Mouse (Mus musculus): ENCODE results near the gene Fa2h. TPM values are rescaled to one million over a fixed set of nuclear protein-coding genes. Genes with fewer than 3 reads are reported as not detected.

Gene Fa2h
- total and polyA plus RNA-seq, 2 experiments from 2014 or later: 3.1 to 5.1 TPM

DNA sequence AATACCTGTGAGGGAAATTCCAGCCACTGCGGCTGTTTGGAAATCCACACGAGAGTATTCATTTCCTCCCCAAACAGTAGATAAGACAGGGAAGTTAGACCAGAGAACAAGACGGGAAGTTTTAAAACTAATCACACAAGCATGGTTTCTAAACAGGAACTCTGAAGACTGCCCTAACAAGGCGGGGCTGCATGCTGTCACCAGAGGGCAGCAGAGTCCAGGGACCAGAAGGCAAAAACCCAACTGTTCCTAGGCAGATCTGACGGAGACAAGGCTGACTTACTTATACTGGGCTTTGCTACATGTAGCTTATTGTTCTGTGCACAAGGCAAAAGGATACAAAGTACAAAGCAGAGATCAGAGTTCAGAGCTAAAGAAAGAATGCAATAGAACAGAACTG is 50.4 kb downstream of the Fa2h start:
- no peaks in the 10 kb centered on the region for H3K9me3 ChIP-seq (ENCODE audit: low read length)
- peak; percentile 87 for DNase-seq (ENCODE audit: low spot score)
- TF ChIP-seq CTCF (IDR thresholded peaks at IDR 0.05; ENCODE audit: low read depth): peak; percentile 95
- 16% methylated on average over 5 of the region's 5 CpGs for WGBS
- H3K9ac ChIP-seq (replicated peaks; ENCODE audit: low read length): no peak overlapping the region
- H3K4me3 ChIP-seq (ENCODE audit: low read length): no peak overlapping the region
- H3K27me3 ChIP-seq (ENCODE audit: insufficient read depth, low read length): no peaks in the 10 kb centered on the region
- no peaks in the 10 kb centered on the region for H3K4me1 ChIP-seq (ENCODE audit: insufficient read depth, low read length)
- H3K36me3 ChIP-seq (ENCODE audit: insufficient read depth, low read length): no peaks in the 10 kb centered on the region
- ATAC-seq: no peak
- no peak overlapping the region for H3K4me2 ChIP-seq (ENCODE audit: low read depth, low read length)
- H3K27ac ChIP-seq: no peak overlapping the region

DNA sequence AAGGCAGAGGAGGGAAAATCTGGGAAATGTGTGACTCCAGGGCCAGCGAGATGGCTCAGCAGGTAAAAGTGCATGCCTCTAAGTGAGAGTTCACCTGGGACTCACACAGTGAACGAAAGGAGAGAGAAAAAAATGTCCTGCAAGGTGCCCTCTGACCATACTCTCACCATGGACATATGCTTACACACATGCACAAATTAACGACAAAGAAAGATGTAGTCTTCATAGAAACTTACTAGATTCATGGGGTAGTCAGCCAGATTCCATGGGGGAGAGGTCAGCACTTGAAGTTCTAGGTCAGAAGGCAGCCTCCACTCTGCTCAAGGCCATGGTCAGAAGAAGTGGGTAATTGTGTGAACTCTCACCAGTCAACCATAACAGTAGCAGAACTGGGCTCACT is 53.4 kb downstream of the Fa2h start:
- no peak for ATAC-seq
- Histone ChIP-seq H3K4me2 (ENCODE audit: low read depth, low read length) (no peak overlapping the region), H3K9ac (replicated peaks; ENCODE audit: low read length) (no peak overlapping the region), H3K4me3 (ENCODE audit: low read length) (no peak overlapping the region), H3K36me3 (ENCODE audit: insufficient read depth, low read length) (no peaks in the 10 kb centered on the region), H3K27me3 (ENCODE audit: insufficient read depth, low read length) (no peaks in the 10 kb centered on the region), H3K9me3 (ENCODE audit: low read length) (no peaks in the 10 kb centered on the region), H3K4me1 (ENCODE audit: insufficient read depth, low read length) (no peaks in the 10 kb centered on the region), H3K27ac (no peak overlapping the region)
- no peak for TF ChIP-seq CTCF (IDR thresholded peaks at IDR 0.05; ENCODE audit: low read depth)
- no peak for DNase-seq (ENCODE audit: low spot score)
- 82% methylated on average over 3 of the region's 3 CpGs for WGBS

DNA sequence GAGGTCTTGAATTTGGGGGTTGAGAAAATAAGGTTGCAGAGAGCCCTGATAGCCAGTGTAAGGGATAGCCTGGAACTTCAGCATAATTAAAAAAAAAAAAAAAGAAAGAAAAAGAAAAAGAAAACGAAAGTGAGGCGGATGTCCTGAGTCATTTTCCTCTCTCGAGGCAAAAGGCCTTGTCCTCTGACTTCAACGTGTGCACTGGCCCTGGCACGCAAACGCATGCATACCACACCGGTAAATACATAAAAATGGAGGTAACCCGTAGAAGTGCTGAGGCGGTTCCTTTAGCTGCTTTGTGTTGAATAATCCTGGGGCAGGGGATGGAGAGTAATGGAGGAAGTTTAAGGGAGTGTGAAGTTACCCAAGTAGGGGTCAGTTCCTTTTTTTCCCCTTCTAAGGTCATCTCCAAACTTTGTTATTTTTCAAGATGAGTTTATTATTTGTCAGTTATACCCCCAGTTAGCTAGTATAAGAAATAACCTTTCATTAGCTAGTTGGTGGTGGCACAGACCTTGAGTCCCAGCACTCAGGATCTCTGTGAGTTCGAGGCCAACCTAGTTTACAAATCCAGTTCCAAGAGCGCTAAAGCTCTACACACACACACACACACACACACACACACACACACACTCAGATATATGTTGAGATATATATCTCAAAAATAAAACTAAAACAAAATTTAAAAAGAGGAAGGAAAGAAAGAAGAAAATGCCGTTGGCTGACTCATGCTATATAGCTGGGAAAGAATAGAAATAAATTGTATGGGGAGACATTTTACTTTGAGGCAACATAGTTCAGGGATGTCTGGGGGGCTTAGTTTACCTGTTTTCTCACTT is 55.0 kb downstream of the Fa2h start:
- Histone ChIP-seq H3K27me3 (ENCODE audit: insufficient read depth, low read length) (no peaks in the 10 kb centered on the region), H3K9ac (replicated peaks; ENCODE audit: low read length) (0 out of 2 replicates have a peak overlapping the region, but pooled peaks have one; percentile 41), H3K36me3 (ENCODE audit: insufficient read depth, low read length) (no peaks in the 10 kb centered on the region), H3K9me3 (ENCODE audit: low read length) (no peaks in the 10 kb centered on the region), H3K4me1 (ENCODE audit: insufficient read depth, low read length) (no peaks in the 10 kb centered on the region), H3K27ac (no peak overlapping the region), H3K4me2 (ENCODE audit: low read depth, low read length) (peak overlapping the region; percentile 80), H3K4me3 (ENCODE audit: low read length) (peak overlapping the region; percentile 42)
- TF ChIP-seq CTCF (IDR thresholded peaks at IDR 0.05; ENCODE audit: low read depth): no peak
- WGBS: 46% methylated on average over 12 of the region's 12 CpGs
- ATAC-seq (no peak), DNase-seq (ENCODE audit: low spot score) (no peak)

DNA sequence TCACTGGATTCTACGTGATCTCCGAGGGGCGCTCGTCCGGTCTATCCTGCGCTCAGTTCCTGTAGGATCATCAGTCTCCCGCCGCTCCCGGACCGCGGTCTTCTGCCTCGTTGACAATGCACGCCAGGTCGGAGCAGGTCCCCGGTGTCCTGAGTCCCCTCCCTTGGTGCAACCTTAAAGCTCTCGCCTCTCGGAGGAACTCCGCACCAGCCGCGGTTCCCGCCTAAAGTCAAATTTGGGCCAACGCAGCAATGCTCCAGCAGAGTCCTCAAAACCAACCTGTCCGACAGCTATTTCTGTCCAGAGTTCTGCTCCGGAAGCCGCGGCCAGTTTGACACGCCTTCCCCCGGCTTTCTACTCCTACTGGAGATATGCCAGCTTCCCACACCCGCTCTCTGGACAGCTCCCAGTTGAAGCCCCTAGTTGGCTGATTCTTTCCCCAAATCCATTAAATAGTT is 55.7 kb downstream of the Fa2h start, which contains the start of gene Mlkl:
Gene Mlkl (minus strand): TSS at position 288 of the 458 bp plus-strand sequence.
- H3K27me3 ChIP-seq (ENCODE audit: insufficient read depth, low read length): no peaks in the 10 kb centered on the region
- peak; percentile 54 for DNase-seq (ENCODE audit: low spot score)

DNA sequence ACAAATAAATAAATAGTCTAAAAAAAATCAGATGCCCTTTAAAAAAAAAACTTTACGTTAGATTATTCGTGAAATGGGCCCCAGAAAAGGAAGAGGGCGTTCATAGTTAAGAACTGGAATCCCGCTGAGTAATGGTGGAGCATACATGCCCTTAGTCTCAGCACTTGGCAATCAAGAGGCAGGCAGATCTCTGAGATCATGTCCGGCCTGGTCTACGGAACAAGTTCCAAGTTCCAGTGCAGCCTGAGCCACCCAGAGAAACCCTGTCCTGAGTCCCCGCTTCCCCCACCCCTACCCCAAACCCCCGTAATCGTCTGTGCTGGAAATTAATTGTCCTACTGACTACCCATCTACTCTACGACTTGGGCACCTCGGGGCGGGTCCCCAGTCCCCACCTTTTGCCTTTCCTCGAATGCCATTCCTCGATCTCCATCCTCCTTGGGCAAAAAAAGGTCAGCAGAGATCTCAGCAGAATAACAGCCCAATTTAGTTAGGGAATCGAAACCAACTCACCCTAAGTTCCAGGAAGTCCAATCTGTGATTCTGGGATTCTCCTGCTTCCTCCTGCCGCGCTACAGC is 56.2 kb downstream of the Fa2h start:
- H3K9ac ChIP-seq (replicated peaks; ENCODE audit: low read length): peak overlapping the region; percentile 41; the same call in 1 of the 2 replicates
- DNase-seq (ENCODE audit: low spot score): no peak
- ATAC-seq: no peak
- no peaks in the 10 kb centered on the region for H3K36me3 ChIP-seq (ENCODE audit: insufficient read depth, low read length)
- no peak overlapping the region for H3K27ac ChIP-seq
- H3K4me2 ChIP-seq (ENCODE audit: low read depth, low read length): peak overlapping the region; percentile 80
- no peaks in the 10 kb centered on the region for H3K4me1 ChIP-seq (ENCODE audit: insufficient read depth, low read length)
- WGBS: 34% methylated on average over 17 of the region's 17 CpGs
- H3K9me3 ChIP-seq (ENCODE audit: low read length): no peaks in the 10 kb centered on the region
- H3K27me3 ChIP-seq (ENCODE audit: insufficient read depth, low read length): no peaks in the 10 kb centered on the region
- H3K4me3 ChIP-seq (ENCODE audit: low read length): peak overlapping the region; percentile 42
- no peak for TF ChIP-seq CTCF (IDR thresholded peaks at IDR 0.05; ENCODE audit: low read depth)

More for the DNA sequence above, 55.7 kb downstream of the Fa2h start, which contains the start of gene Mlkl:
- under 1% methylated on average over 29 of the region's 29 CpGs for WGBS
- no peak for TF ChIP-seq CTCF (IDR thresholded peaks at IDR 0.05; ENCODE audit: low read depth)
- Histone ChIP-seq H3K9me3 (ENCODE audit: low read length) (no peaks in the 10 kb centered on the region), H3K4me1 (ENCODE audit: insufficient read depth, low read length) (no peaks in the 10 kb centered on the region), H3K4me3 (ENCODE audit: low read length) (peak within 1 kb of the TSS; percentile 42), H3K36me3 (ENCODE audit: insufficient read depth, low read length) (no peaks in the 10 kb centered on the region), H3K9ac (replicated peaks; ENCODE audit: low read length) (peak within 1 kb of the TSS; percentile 41; the same call in 1 of the 2 replicates), H3K4me2 (ENCODE audit: low read depth, low read length) (peak within 1 kb of the TSS; percentile 80), H3K27ac (no peak within 1 kb of the TSS)
- 0 out of 2 replicates have a peak, but pooled peaks have one; percentile 21 for ATAC-seq

DNA sequence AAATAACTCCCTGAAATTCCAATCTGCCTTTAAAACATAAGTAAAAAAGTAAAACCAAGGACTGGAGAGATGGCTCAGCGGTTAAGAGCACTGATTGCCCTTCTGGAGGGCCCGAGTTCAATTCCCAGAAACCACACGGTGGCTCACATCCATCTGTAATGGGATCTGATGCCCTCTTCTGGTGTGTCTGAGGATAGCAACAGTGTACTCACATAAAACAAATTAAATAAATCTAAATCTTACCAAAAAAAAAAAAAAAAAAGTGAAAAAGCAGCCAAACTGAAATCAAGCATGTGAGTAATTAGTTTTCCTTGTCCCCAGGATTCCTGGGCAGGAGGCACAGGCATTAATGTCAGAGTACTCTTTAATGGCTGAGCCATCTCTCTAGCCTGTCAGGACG is 56.9 kb downstream of the Fa2h start:
- H3K27ac ChIP-seq: no peak overlapping the region
- ATAC-seq: no peak
- H3K36me3 ChIP-seq (ENCODE audit: insufficient read depth, low read length): no peaks in the 10 kb centered on the region
- H3K27me3 ChIP-seq (ENCODE audit: insufficient read depth, low read length): no peaks in the 10 kb centered on the region
- 79% methylated on average over 4 of the region's 4 CpGs for WGBS
- H3K9ac ChIP-seq (replicated peaks; ENCODE audit: low read length): no peak overlapping the region
- no peak for DNase-seq (ENCODE audit: low spot score)
- no peaks in the 10 kb centered on the region for H3K9me3 ChIP-seq (ENCODE audit: low read length)
- H3K4me1 ChIP-seq (ENCODE audit: insufficient read depth, low read length): no peaks in the 10 kb centered on the region
- H3K4me2 ChIP-seq (ENCODE audit: low read depth, low read length): no peak overlapping the region
- peak; percentile 28 for TF ChIP-seq CTCF (IDR thresholded peaks at IDR 0.05; ENCODE audit: low read depth)
- H3K4me3 ChIP-seq (ENCODE audit: low read length): no peak overlapping the region

Measured in hindbrain, postnatal 0 days (tissue).